8 mouse cellular contexts compared by ENCODE assay signal in genomic region chr7:14622556-14623542, GRCm38 (mm10). TPM values are rescaled to one million over a fixed set of nuclear protein-coding genes. Genes with fewer than 3 reads are reported as not detected.
A peak's percentile ranks its signal among the peaks of the same experiment; 100 is the strongest.
DNase-seq lines count a peak whose midpoint lies in the region; ATAC-seq and TF ChIP-seq lines count a peak whose summit lies in the region.
"Not testable (repeated sequence)": the region's sequence is repeated elsewhere in the genome, so short reads cannot be mapped to it uniquely, and the experiment has no call there.

No protein-coding gene starts in this region.

- WGBS in forebrain, embryonic 12.5 days, result 4% methylated on average over 89 of the region's 132 CpGs
- 3% methylated on average over 44 of the region's 132 CpGs for WGBS in heart, embryonic 11.5 days (ENCODE audit: insufficient replicate concordance)
- WGBS in hindbrain, embryonic 16.5 days, result 10% methylated on average over 14 of the region's 132 CpGs
- WGBS in lung, embryonic 14.5 days, result 4% methylated on average over 53 of the region's 132 CpGs
- WGBS in midbrain, embryonic 16.5 days, result 6% methylated on average over 80 of the region's 132 CpGs
- WGBS in stomach, postnatal 0 days, result 5% methylated on average over 50 of the region's 132 CpGs

- ATAC-seq in forebrain, embryonic 12.5 days (ENCODE audit: low FRiP score), result peak; percentile 90
- ATAC-seq in heart, embryonic 11.5 days (replicated peaks; ENCODE audit: insufficient number of reproducible peaks, low FRiP score, low TSS enrichment), result peak; percentile 80
- ATAC-seq in hindbrain, embryonic 16.5 days, result peak; percentile 92
- peak; percentile 97 for ATAC-seq in lung, embryonic 14.5 days (ENCODE audit: insufficient read depth)
- peak; percentile 90 for ATAC-seq in midbrain, embryonic 16.5 days
- ATAC-seq in stomach, postnatal 0 days (ENCODE audit: low FRiP score, low TSS enrichment), result peak; percentile 74; the same call in 1 of the 2 replicates

- peak overlapping the region; percentile 21; the same call in 1 of the 2 replicates for H3K9ac ChIP-seq in forebrain, embryonic 12.5 days
- peak overlapping the region; percentile 46; the same call in 1 of the 2 replicates for H3K9ac ChIP-seq in heart, embryonic 11.5 days (ENCODE audit: low read depth, low read length)
- peak overlapping the region; percentile 58 for H3K9ac ChIP-seq in hindbrain, embryonic 16.5 days (ENCODE audit: low read depth, low read length)
- H3K9ac ChIP-seq in lung, embryonic 14.5 days, result peak overlapping the region; percentile 55
- H3K9ac ChIP-seq in midbrain, embryonic 16.5 days (ENCODE audit: low read depth, low read length), result 0 out of 2 replicates have a peak overlapping the region, but pooled peaks have one; percentile 30
- 0 out of 2 replicates have a peak overlapping the region, but pooled peaks have one; percentile 18 for H3K9ac ChIP-seq in stomach, postnatal 0 days (ENCODE audit: low read length)

- not testable (repeated sequence) for H3K36me3 ChIP-seq in forebrain, embryonic 12.5 days (replicated peaks); heart, embryonic 11.5 days (ENCODE audit: control insufficient read depth, insufficient read depth, low read length); hindbrain, embryonic 16.5 days (ENCODE audit: control insufficient read depth, insufficient read depth, low read length); lung, embryonic 14.5 days (ENCODE audit: insufficient read depth); midbrain, embryonic 16.5 days (ENCODE audit: control insufficient read depth, insufficient read depth, low read length); stomach, postnatal 0 days (ENCODE audit: control insufficient read depth, insufficient read depth, low read length)

- peak overlapping the region; percentile 42; the same call in 1 of the 2 replicates for H3K27ac ChIP-seq in forebrain, embryonic 12.5 days
- H3K27ac ChIP-seq in heart, embryonic 11.5 days (ENCODE audit: low read depth, low read length); midbrain, embryonic 16.5 days (ENCODE audit: low read length); stomach, postnatal 0 days (replicated peaks): not testable (repeated sequence)
- H3K27ac ChIP-seq in hindbrain, embryonic 16.5 days (ENCODE audit: low read depth, low read length), result peak overlapping the region; percentile 48; the same call in 1 of the 2 replicates
- peak overlapping the region; percentile 46; the same call in 1 of the 2 replicates for H3K27ac ChIP-seq in lung, embryonic 14.5 days (ENCODE audit: low read depth)

- peak; percentile 6 for DNase-seq in brain, adult 2 months (ENCODE audit: low read depth, low spot score)
- DNase-seq in kidney, postnatal 4 days, result peak; percentile 53 to 74
- peak; percentile 57 for DNase-seq in lung, embryonic 14.5 days
- DNase-seq in stomach, postnatal 0 days (ENCODE audit: low spot score), result not testable (repeated sequence)

- H3K9me3 ChIP-seq in forebrain, embryonic 12.5 days, result peaks cover 16% of the 10 kb centered on the region
- H3K9me3 ChIP-seq in heart, embryonic 11.5 days (replicated peaks; ENCODE audit: control insufficient read depth, low read length); hindbrain, embryonic 16.5 days (ENCODE audit: control insufficient read depth, low read length); lung, embryonic 14.5 days (ENCODE audit: low read depth, low read length); midbrain, embryonic 16.5 days (replicated peaks; ENCODE audit: control insufficient read depth, low read length, poor library complexity, severe bottlenecking); stomach, postnatal 0 days (ENCODE audit: control insufficient read depth, low read length): not testable (repeated sequence)

- peak overlapping the region; percentile 35 for H3K4me3 ChIP-seq in forebrain, embryonic 12.5 days (replicated peaks)
- peak overlapping the region; percentile 42 for H3K4me3 ChIP-seq in heart, embryonic 11.5 days (ENCODE audit: low read depth, low read length)
- peak overlapping the region; percentile 42 for H3K4me3 ChIP-seq in hindbrain, embryonic 16.5 days (ENCODE audit: low read length)
- H3K4me3 ChIP-seq in lung, embryonic 14.5 days (ENCODE audit: low read depth, low read length), result peak overlapping the region; percentile 41
- H3K4me3 ChIP-seq in midbrain, embryonic 16.5 days (ENCODE audit: low read depth, low read length), result peak overlapping the region; percentile 35
- peak overlapping the region; percentile 29 for H3K4me3 ChIP-seq in stomach, postnatal 0 days (ENCODE audit: low read depth, low read length)

- H3K4me1 ChIP-seq in forebrain, embryonic 12.5 days; heart, embryonic 11.5 days (ENCODE audit: control insufficient read depth, insufficient read depth, low read length); hindbrain, embryonic 16.5 days (ENCODE audit: control insufficient read depth, insufficient read depth, low read depth, low read length); lung, embryonic 14.5 days (ENCODE audit: insufficient read depth); midbrain, embryonic 16.5 days (ENCODE audit: control insufficient read depth, insufficient read depth, low read length); stomach, postnatal 0 days (replicated peaks; ENCODE audit: control insufficient read depth, insufficient read depth): not testable (repeated sequence)

- not testable (repeated sequence) for TF ChIP-seq CTCF in lung, embryonic 14.5 days (IDR thresholded peaks at IDR 0.05; ENCODE audit: low read depth); stomach, postnatal 0 days (IDR thresholded peaks at IDR 0.05; ENCODE audit: low read depth)

- peaks cover 19% of the 10 kb centered on the region for H3K27me3 ChIP-seq in forebrain, embryonic 12.5 days
- peaks cover 18% of the 10 kb centered on the region for H3K27me3 ChIP-seq in heart, embryonic 11.5 days (ENCODE audit: control insufficient read depth, insufficient read depth, low read length)
- H3K27me3 ChIP-seq in hindbrain, embryonic 16.5 days (replicated peaks; ENCODE audit: control insufficient read depth, insufficient read depth, low read length); lung, embryonic 14.5 days (ENCODE audit: insufficient read depth, low read length); midbrain, embryonic 16.5 days (ENCODE audit: control insufficient read depth, insufficient read depth, low read depth, low read length); stomach, postnatal 0 days (ENCODE audit: control insufficient read depth, insufficient read depth, low read length): not testable (repeated sequence)

- TF ChIP-seq EP300 in stomach, postnatal 0 days (optimal IDR thresholded peaks at IDR 0.05), result not testable (repeated sequence)

- peak overlapping the region; percentile 46 for H3K4me2 ChIP-seq in forebrain, embryonic 12.5 days
- H3K4me2 ChIP-seq in heart, embryonic 11.5 days, result peak overlapping the region; percentile 65
- H3K4me2 ChIP-seq in hindbrain, embryonic 16.5 days (ENCODE audit: low read length), result peak overlapping the region; percentile 49
- peak overlapping the region; percentile 57 for H3K4me2 ChIP-seq in lung, embryonic 14.5 days
- H3K4me2 ChIP-seq in midbrain, embryonic 16.5 days (ENCODE audit: low read length), result peak overlapping the region; percentile 29
- H3K4me2 ChIP-seq in stomach, postnatal 0 days (replicated peaks; ENCODE audit: low read depth), result peak overlapping the region; percentile 44

RNA-seq across cellular contexts. Expression of gene Obox7, which starts 36.4 kb away (rescaled TPM):
- not detected in 2 replicates for polyA plus RNA-seq in forebrain, embryonic 12.5 days (2016; fragmentation: Nextera tagmentation; extraction: Ambion mirVana)
- polyA plus RNA-seq in heart, embryonic 11.5 days (2014; fragmentation: Nextera tagmentation; extraction: Ambion mirVana), result not detected in 2 replicates
- polyA plus RNA-seq in hindbrain, embryonic 16.5 days (2015; fragmentation: Nextera tagmentation; extraction: Ambion mirVana), result not detected in 2 replicates
- polyA plus RNA-seq in lung, embryonic 14.5 days (2014; fragmentation: Nextera tagmentation; extraction: Ambion mirVana), result not detected in 2 replicates
- polyA plus RNA-seq in midbrain, embryonic 16.5 days (2015; fragmentation: Nextera tagmentation; extraction: Ambion mirVana), result not detected in 2 replicates
- polyA plus RNA-seq in stomach, postnatal 0 days (2015; fragmentation: Nextera tagmentation; extraction: Ambion mirVana), result not detected in 2 replicates

RNA-seq across cellular contexts. Expression of gene Vmn1r90, which starts 59.5 kb away (rescaled TPM):
- 0.10 and 0.24 TPM in 2 replicates for polyA plus RNA-seq in forebrain, embryonic 12.5 days (2016; fragmentation: Nextera tagmentation; extraction: Ambion mirVana)
- polyA plus RNA-seq in heart, embryonic 11.5 days (2014; fragmentation: Nextera tagmentation; extraction: Ambion mirVana), result 0.08 and 0.14 TPM in 2 replicates
- 0.29 TPM in 2 replicates for polyA plus RNA-seq in hindbrain, embryonic 16.5 days (2015; fragmentation: Nextera tagmentation; extraction: Ambion mirVana)
- polyA plus RNA-seq in lung, embryonic 14.5 days (2014; fragmentation: Nextera tagmentation; extraction: Ambion mirVana), result 0.30 and 0.61 TPM in 2 replicates
- 0.25 and 0.35 TPM in 2 replicates for polyA plus RNA-seq in midbrain, embryonic 16.5 days (2015; fragmentation: Nextera tagmentation; extraction: Ambion mirVana)
- 0.05 TPM in 2 replicates for polyA plus RNA-seq in stomach, postnatal 0 days (2015; fragmentation: Nextera tagmentation; extraction: Ambion mirVana)
